Mouse (Mus musculus): ENCODE measurements at regions not wholly inside any gene's neighbourhood (a gene's known extent, or its start where the extent isn't known, plus 50 kb on each side); places are given as distances from the start of the nearest gene placed in this dataset.

DNA sequence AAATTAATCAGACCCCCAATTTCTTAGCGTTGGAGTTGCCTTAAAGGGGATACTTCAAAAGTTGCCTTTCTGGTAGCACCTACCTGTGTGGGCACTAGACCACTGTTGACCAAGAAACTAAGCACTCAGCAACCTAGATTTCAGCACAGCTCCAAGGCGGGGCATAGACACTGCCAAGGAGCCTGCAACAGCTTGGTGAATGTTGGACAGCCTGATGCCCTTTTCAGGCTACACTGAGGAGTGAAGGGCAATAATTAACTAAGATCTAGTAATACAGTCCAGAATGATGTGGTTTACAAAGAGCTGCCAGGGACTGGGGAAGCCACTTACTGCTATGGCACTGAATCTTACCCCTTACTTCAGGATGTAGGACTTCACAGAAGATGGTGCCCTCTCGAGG, 304.9 kb downstream of the Satb1 start:
- no peak for DNase-seq

DNA sequence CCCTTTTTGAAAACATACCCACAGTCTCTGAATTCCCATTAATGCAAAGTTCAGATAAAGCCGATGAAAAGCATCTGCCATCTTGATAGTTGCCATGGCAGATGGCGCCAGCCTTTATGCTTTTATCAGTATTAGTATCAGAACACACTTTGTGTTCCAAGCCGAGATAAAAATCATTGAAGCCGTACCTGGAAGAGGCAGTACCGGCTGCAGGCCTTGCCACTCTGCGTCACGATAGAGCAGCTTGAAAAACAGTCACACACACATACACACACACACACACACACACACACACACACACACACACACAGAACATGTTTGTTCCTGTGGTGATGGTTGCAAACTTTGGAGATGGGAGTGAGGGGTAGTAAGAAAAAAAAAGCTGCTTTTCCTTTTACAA, 306.2 kb downstream of the Satb1 start:
- no peak for DNase-seq

GRCm38 (mm10) chr17:51526464-51526863, 306.6 kb downstream of the Satb1 start:
- no peak for DNase-seq

- no peak for DNase-seq
These were observed 307.1 kb downstream of the Satb1 start for GRCm38 (mm10) chr17:51526021-51526420.

DNA sequence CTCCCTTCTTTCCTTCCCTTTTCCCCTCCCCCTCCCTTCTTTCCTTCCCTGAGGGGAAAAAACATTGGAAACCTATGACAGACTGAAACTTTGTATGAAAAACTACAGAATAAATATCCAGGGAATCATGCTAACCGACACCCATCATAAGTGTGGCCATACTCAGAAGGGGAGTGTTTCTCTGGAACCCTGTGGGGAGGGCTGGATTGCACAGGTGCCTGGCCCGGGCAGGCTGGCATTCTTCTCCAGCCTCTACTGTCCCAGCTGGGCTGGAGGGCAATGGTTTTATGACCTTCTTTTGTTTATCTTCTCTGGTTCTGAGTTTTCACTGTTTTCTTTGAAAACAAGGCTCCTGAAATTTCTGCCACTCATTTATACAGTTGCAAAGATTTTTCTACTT, 307.9 kb downstream of the Satb1 start:
- no peak for DNase-seq

GRCm38 (mm10) chr17:51511917-51512316, 321.2 kb downstream of the Satb1 start:
- DNase-seq = no peak

- DNase-seq = no peak
These were observed 321.6 kb upstream of the Tbc1d5 start for GRCm38 (mm10) chr17:51500751-51501150.

DNA sequence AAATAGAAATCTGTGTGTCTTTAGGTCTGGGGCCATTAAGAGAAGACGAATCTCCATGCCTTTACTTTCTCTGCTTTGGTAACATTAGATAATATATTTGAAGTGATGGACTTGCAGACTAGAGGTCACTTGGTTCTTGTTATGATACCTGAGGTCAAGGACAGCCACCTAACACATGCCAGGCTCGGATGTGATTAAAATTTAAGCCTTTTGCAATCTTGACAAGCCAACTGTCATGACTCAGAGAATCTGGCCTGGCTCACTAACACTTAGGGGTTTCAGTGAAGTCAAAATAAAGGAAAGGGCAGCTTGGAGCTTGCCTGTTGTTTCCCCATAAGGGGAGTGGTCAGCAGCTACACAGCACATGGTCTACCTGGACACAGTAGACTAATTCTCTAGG, 320.4 kb upstream of the Tbc1d5 start:
- DNase-seq = peak in 1 of 2 experiments; percentile 5

DNA sequence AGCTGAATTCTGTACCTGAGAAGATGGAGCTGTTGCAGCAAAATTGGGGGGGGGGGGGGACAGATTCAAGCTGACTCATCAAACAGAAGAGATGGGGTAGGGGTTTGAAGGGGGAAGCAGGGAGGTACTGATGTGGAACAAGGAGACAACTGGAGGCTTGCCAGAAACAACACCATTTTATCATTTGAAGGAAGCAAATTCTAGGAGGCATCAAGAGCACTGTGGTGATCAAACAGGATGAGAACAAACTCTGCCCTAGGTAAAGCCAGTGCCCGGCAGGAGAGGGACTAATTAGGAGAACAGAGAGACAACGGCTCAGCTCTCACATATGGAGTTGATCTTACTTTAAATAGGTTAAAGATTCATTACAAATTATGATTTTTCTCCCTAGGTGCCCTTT, 315.9 kb upstream of the Tbc1d5 start:
- DNase-seq = no peak

DNA sequence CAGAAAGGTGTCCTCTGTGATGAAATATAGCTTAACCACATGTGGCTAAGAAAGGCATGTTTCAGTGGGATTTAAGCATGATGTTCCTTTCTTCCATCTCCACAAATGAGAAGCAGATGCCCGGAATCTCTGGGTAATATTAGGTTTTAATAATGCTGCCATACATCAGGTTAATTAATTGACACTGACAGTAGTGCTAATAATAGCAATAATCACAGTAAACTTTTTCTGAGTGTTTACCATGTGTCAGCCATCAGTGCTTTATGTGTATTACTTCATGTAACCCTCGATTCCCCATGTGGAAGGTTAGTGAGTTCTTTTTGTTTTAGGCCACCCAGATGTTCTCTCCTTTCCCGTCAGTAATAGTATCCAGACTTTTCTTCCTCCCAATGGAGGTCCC, 310.2 kb upstream of the Tbc1d5 start:
- no peak for DNase-seq

- no peak for DNase-seq
These were observed 308.8 kb upstream of the Tbc1d5 start for GRCm38 (mm10) chr17:51487918-51488445.

DNA sequence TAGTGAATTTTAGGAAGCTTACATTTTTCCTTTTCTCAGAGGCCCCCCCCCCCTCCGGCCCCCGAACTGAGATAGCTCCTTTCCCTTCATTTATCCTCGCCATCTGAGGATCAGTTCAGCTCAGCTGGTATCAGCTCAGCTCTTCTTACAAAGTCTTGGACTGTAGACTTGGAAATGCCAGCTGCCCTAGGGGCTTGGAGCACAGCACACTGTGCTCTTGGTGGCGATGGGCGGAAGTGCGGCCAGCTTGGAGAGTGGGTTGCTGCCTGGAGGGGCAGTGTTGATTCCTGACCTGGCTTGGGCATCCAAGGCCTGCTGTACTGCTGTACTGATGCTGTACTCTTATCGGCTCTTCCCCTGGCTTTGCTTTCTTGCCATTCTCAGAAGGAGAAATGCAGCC, 298.7 kb upstream of the Tbc1d5 start:
- DNase-seq = no peak

GRCm38 (mm10) chr17:51477404-51477803, 298.3 kb upstream of the Tbc1d5 start:
- DNase-seq = no peak

DNA sequence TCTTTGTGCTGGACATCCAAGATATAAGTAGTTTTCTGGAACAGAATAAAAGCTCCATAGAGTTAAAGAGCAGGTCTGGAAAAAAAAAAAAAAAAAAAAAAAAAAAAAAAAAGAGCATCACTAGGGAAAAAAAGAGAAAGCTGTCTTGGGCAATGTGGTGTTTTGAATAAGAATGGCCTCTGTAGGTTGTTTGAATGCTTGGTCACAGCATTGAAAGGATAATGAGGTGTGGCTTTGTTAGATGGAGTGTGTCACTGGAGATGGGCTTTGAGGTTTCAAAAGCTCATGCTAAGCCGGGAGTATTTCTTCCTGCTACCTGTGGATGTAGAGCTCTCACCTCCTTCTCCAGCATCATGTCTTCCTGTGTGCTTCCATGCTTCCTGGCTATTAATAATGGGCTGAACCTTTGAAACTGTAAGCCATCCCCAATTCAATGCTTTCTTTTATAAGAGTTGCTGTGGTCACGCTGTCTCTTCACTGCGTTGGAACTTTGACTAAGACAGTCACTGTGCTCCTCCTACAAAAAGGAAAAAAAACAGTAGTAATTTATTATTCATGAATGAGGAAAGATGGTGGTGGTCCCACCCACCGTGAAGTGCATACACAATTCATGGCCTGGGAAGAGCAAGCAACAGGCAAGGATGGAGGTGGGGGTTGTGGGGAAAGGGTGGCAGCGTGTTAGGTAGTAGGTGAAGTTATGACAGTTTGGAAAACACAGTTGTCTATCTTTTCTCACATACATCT, 283.2 kb upstream of the Tbc1d5 start:
- no peak for DNase-seq

DNA sequence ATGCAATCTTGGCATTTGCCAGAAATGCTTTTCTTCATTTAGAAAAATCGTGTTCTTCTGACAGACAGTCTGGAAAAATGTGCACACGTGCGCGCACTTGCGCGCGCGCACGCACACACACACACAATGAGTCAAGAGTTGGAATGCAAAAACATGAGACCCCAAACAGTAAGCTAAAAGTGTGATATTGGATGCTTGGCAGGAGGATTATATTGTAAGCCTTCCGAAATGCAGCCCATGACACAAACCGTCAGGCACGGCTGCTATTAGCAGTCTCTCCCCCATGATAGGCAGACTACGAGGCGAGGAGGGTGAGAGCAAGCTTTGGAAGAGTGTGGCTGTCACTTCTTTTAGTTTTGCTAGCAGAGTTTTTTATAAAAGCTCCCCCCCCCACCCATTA, 282.1 kb upstream of the Tbc1d5 start:
- DNase-seq = no peak

DNA sequence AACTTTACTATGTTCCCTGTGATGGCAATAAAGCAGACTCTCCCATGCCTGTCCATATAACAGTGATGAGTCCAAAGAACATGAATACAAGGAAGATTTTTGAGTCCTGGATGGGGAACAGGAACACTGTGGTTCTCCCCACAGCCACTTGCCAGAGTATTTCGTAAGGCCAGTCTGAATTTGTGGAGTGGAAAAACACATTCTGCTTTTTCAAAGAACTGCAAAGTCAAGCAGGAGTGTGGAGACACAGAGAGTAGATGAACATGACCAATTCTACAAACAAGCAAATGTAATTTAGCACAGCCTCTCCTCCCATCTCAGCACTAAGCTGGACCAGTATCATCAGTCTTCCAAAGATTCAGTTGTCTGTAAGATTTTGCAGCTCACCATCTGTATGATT, 280.0 kb upstream of the Tbc1d5 start:
- DNase-seq = no peak

DNA sequence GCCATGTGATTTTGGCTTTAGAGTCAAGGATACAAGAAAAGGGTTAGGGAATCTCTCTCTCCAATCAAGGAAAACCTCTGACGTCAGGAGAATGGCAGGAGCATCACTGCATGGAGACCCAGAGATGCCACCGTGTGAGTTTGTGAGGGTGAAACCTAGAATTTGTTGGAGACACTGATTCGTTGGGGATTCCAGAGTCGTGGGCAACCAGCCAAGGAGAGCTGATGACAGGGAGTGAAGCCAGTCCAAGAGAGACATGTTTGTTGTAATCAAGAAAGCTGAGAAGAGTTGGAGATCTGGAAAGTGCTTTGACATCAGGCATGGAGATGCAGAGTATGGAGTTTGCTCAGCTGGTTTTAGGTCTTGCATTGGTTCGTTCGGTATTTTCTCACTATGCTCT, 236.6 kb upstream of the Tbc1d5 start:
- no peak for DNase-seq

- DNase-seq = peak; percentile 1 to 2
These were observed 235.2 kb upstream of the Tbc1d5 start for GRCm38 (mm10) chr17:51414304-51414703.

DNA sequence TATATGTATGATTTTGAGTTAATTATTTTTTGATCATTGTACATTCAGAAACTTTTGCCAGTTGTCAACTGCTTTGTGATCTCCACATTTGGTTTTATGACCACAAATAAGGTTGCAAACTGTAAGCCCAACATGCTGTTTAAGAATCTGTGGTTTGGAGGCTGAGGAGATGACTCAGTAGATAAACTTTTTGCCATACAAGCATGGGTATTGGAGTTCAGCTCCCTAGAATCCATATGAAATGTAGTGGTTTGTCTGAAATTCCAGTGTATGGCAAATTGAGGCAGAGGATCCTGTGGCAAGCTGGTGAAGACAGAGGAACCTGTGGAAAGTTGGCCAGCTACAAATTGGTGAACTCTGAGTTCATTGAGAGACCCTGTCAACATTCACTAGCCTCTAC, 234.6 kb upstream of the Tbc1d5 start:
- no peak for DNase-seq

GRCm38 (mm10) chr17:51411545-51412094, 232.5 kb upstream of the Tbc1d5 start:
- DNase-seq = no peak

- no peak for DNase-seq
These were observed 229.7 kb upstream of the Tbc1d5 start for GRCm38 (mm10) chr17:51408894-51409293.

DNA sequence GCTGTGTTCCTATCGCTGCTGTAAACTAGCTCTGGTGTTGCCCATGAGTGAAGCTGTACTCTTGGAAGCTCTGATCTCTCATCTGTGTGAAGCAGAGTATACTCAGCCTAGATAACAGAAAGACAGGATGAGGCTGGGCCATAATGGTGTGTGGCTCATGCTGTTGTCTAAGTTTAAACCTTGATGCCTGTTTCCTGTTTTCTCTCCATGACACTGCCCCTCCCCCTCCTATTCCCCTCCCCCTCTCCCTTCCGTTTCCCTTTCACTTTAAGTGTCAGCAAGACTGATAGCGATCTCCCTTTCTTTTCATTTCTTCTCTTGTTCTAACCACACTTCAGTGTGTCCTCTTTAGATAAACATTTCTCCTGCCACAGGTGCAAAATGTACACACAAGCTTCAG, 229.2 kb upstream of the Tbc1d5 start:
- DNase-seq = no peak

DNA sequence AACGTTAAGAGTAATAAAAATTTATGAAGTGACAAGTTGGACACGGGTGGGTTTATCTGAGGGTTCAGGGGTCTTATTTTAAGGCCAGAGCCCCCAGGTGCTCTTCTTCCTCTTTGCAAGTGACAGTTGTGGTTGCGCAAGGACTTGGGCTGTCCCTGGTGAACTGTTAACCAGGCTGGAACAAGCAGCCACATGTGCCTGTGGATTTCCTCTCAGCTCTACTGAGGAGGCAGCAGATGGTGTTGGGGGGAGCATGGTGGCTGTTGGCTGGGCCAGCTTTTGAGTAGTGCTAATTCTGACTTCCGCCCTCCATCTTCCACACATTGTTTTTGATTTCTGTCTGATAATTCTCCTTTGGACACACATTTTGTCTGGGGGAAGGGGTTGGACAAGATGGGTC, 227.9 kb upstream of the Tbc1d5 start:
- DNase-seq = no peak

- DNase-seq = no peak
These were observed 225.9 kb upstream of the Tbc1d5 start for GRCm38 (mm10) chr17:51405059-51405458.
